Mouse (Mus musculus) myocyte (in vitro differentiated cells): ENCODE data around the gene Ly6c1.
"Not testable (repeated sequence)": the region's sequence is repeated elsewhere in the genome, so short reads cannot be mapped to it uniquely, and the experiment has no call there.

Experiments used
- CEBPB ChIP-seq: IDR thresholded peaks from 2 replicates; pipeline ENCODE4 v1.6.1; 2011; ENCODE audit warnings: mild to moderate bottlenecking, moderate library complexity; ENCODE audit not compliant: poor library complexity, insufficient read depth, severe bottlenecking
- MAX ChIP-seq: IDR thresholded peaks from one replicate; pipeline ENCODE4 v1.6.1; 2011; ENCODE audit warnings: low read depth, mild to moderate bottlenecking, control low read depth
- MYOD1 ChIP-seq, 3 experiments: IDR thresholded peaks; one replicate each; pipeline ENCODE4 v1.6.1; 2011; ENCODE audit warnings: control low read depth in 2 of 3, low read depth in 2 of 3, mild to moderate bottlenecking in 2 of 3, moderate library complexity in 1 of 3; ENCODE audit not compliant: insufficient read length in 2 of 3, control insufficient read depth in 1 of 3
- POLR2A ChIP-seq: IDR thresholded peaks from one replicate; pipeline ENCODE4 v1.6.1; 2011; ENCODE audit warnings: low read depth, mild to moderate bottlenecking, control low read depth, moderate library complexity; ENCODE audit not compliant: insufficient read length
- POLR2AphosphoS2 ChIP-seq: IDR thresholded peaks from one replicate; pipeline ENCODE4 v1.6.1; 2011; ENCODE audit warnings: low read depth, control low read depth; ENCODE audit not compliant: insufficient read length
- USF1 ChIP-seq: IDR thresholded peaks from one replicate; pipeline ENCODE4 v1.6.1; 2011; ENCODE audit warnings: low read depth, mild to moderate bottlenecking, control low read depth, moderate library complexity

DNA sequence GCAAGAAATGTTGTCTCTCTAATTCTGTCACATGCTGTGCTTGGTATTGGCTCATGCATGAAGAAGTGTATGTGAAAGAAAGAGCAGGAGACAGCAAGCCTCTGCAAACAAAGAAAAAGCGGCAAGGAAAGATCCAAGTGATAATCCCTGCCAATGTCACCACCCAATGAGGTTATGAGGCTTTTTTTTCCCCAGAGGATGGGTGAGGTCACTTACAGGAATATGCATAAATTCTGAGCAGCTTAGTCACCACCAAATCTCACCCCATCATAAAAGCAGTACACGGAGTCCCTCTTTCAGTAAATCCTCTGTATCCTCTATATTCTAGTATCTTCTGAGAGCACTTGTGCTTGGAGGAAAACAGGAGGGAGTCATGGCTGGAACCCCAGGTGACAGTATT is 1.2 kb upstream of the Ly6c1 start:
- not testable (repeated sequence) for TF ChIP-seq POLR2A; USF1; POLR2AphosphoS2; MYOD1 (IDR thresholded peaks at IDR 0.05; ENCODE audit: control insufficient read depth in 1 of 3, insufficient read length in 2 of 3, low read depth in 2 of 3)
- TF ChIP-seq CEBPB (0 out of 2 replicates have a peak, but pooled peaks have one; percentile 35), MAX (peak; percentile 14)
